Comparison of ENCODE assay signal across 8 mouse cellular contexts in the genomic region with DNA sequence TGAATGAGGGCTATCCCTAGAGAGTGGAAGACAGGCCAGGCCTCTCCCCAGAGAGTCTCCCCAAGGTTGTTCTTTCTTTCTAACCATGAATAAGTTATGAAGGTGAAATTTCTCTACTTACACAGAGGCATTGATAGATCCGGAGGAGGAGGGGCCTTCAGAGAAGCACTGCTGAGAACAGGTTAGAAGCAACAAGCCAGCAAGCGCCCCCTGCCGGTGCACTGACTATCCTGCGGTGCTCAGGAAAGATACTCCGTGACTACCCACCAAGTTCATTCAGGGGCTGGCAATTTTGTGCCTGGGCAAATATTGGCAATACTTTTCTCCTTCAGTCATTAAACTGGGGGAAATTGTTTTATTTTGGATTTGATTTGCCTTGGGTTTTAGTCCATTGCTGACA.
A peak's percentile ranks its signal among the peaks of the same experiment; 100 is the strongest.
DNase-seq lines count a peak whose midpoint lies in the region; ATAC-seq and TF ChIP-seq lines count a peak whose summit lies in the region.

No protein-coding gene starts in this region.

- peak; percentile 30; the same call in 1 of the 2 replicates for TF ChIP-seq CTCF in heart, postnatal 0 days (IDR thresholded peaks at IDR 0.05; ENCODE audit: low read depth)

- peaks cover 4% of the 10 kb centered on the region; the same call in 1 of the 2 replicates for H3K4me1 ChIP-seq in heart, postnatal 0 days (ENCODE audit: control insufficient read depth, insufficient read depth)
- H3K4me1 ChIP-seq in limb, embryonic 14.5 days (ENCODE audit: control insufficient read depth, insufficient read depth, low read length), result peaks cover 13% of the 10 kb centered on the region

- no peak overlapping the region for H3K9ac ChIP-seq in heart, postnatal 0 days (replicated peaks; ENCODE audit: low read depth, low read length)
- no peak overlapping the region for H3K9ac ChIP-seq in limb, embryonic 14.5 days (ENCODE audit: low read depth, low read length, severe bottlenecking)

- no peaks in the 10 kb centered on the region for H3K9me3 ChIP-seq in heart, postnatal 0 days (replicated peaks; ENCODE audit: control insufficient read depth, low read length)
- H3K9me3 ChIP-seq in limb, embryonic 14.5 days (ENCODE audit: control insufficient read depth, low read length), result no peaks in the 10 kb centered on the region

- ATAC-seq in heart, postnatal 0 days (ENCODE audit: insufficient read depth, low read depth), result no peak
- ATAC-seq in limb, embryonic 14.5 days (ENCODE audit: low FRiP score, low read depth), result no peak
- ATAC-seq in monocyte, adult 5-6 weeks (replicated peaks; ENCODE audit: insufficient number of reproducible peaks, low FRiP score, low TSS enrichment, poor library complexity, severe bottlenecking), result no peak

- no peaks in the 10 kb centered on the region for H3K27me3 ChIP-seq in heart, postnatal 0 days (ENCODE audit: control insufficient read depth, insufficient read depth, low read length)
- H3K27me3 ChIP-seq in limb, embryonic 14.5 days (ENCODE audit: control insufficient read depth, insufficient read depth, low read length), result no peaks in the 10 kb centered on the region

- no peak overlapping the region for H3K27ac ChIP-seq in heart, postnatal 0 days (ENCODE audit: low read depth)
- no peak overlapping the region for H3K27ac ChIP-seq in limb, embryonic 14.5 days (replicated peaks; ENCODE audit: low read depth, low read length)

- 27% methylated on average over 5 of the region's 5 CpGs for WGBS in heart, postnatal 0 days
- WGBS in limb, embryonic 14.5 days, result 23% methylated on average over 5 of the region's 5 CpGs

- H3K4me2 ChIP-seq in heart, postnatal 0 days (ENCODE audit: low read depth, low read length), result no peak overlapping the region
- H3K4me2 ChIP-seq in limb, embryonic 14.5 days (replicated peaks; ENCODE audit: low read depth, low read length, severe bottlenecking), result no peak overlapping the region

- no peak for TF ChIP-seq POLR2A in limb, embryonic 14.5 days (IDR thresholded peaks at IDR 0.05; ENCODE audit: borderline replicate concordance, extremely low read depth, insufficient read depth, insufficient read length)

- DNase-seq in ovary, postnatal 10 days (ENCODE audit: low spot score), result peak; percentile 21
- DNase-seq in ovary, adult 18-20 months (ENCODE audit: low spot score), result no peak
- DNase-seq in ZHBTc4 (ENCODE audit: low read depth, low spot score), result peak; percentile 84
- peak; percentile 35 to 74 for DNase-seq in cerebellum, postnatal 25 days
- DNase-seq in heart, postnatal 0 days (ENCODE audit: low spot score), result no peak
- peak; percentile 53 for DNase-seq in limb, embryonic 14.5 days (ENCODE audit: low spot score)
- peak; percentile 47 to 70 for DNase-seq in right cerebral cortex, postnatal 10 days (ENCODE audit: low spot score in 2 of 2)

- no peaks in the 10 kb centered on the region for H3K36me3 ChIP-seq in heart, postnatal 0 days (replicated peaks; ENCODE audit: control insufficient read depth, insufficient read depth, low read length)
- no peaks in the 10 kb centered on the region for H3K36me3 ChIP-seq in limb, embryonic 14.5 days (ENCODE audit: control insufficient read depth, insufficient read depth, low read length)

- TF ChIP-seq EP300 in heart, postnatal 0 days (IDR thresholded peaks at IDR 0.05; ENCODE audit: low read depth), result no peak

- H3K4me3 ChIP-seq in heart, postnatal 0 days (ENCODE audit: low read depth, low read length), result no peak overlapping the region
- no peak overlapping the region for H3K4me3 ChIP-seq in limb, embryonic 14.5 days (replicated peaks; ENCODE audit: low read length)

Comparison
In these comparisons a context has a peak if more than half of its experiments do, and no peak if none do; other contexts are left out.
1. DNase-seq: peak in ovary, postnatal 10 days (single experiment), ZHBTc4 (single experiment), cerebellum, postnatal 25 days (2 of 2), limb, embryonic 14.5 days (single experiment) and right cerebral cortex, postnatal 10 days (2 of 2); none in ovary, adult 18-20 months (single experiment) and heart, postnatal 0 days (single experiment).